Mouse (Mus musculus) ES-E14 (cell line): ENCODE data around the gene Naa16.

Experiments used
- CHD2 ChIP-seq: IDR thresholded peaks from 2 replicates; pipeline ENCODE4 v1.6.1; 2014; ENCODE audit warnings: mild to moderate bottlenecking, low read depth, low read length, inconsistent platforms
- HCFC1 ChIP-seq: IDR thresholded peaks from 2 replicates; pipeline ENCODE4 v1.6.1; 2012; ENCODE audit warnings: low read length, inconsistent platforms, borderline replicate concordance; ENCODE audit not compliant: insufficient read depth
- MAFK ChIP-seq: IDR thresholded peaks from 2 replicates; pipeline ENCODE4 v1.6.1; 2014; ENCODE audit warnings: mild to moderate bottlenecking, low read depth, low read length, inconsistent platforms; ENCODE audit not compliant: insufficient read depth
- ZC3H11A ChIP-seq: IDR thresholded peaks from 2 replicates; pipeline ENCODE4 v1.6.1; 2012; ENCODE audit warnings: low read depth, mild to moderate bottlenecking, inconsistent platforms, low read length, borderline replicate concordance
- ZNF384 ChIP-seq: IDR thresholded peaks from 2 replicates; pipeline ENCODE4 v1.6.1; 2012; ENCODE audit warnings: low read depth, low read length, inconsistent platforms

GRCm38 (mm10) chr14:79394564-79394963 is 4.0 kb upstream of the Naa16 start:
- TF ChIP-seq MAFK: no peak
- TF ChIP-seq HCFC1: no peak
- TF ChIP-seq CHD2: no peak
- TF ChIP-seq ZC3H11A: peak; percentile 57; the same call in 1 of the 2 replicates
- no peak for TF ChIP-seq ZNF384
